Mouse (Mus musculus): ENCODE measurements at regions not wholly inside any gene's neighbourhood (a gene's known extent, or its start where the extent isn't known, plus 50 kb on each side); places are given as distances from the start of the nearest gene placed in this dataset.
"Not testable (repeated sequence)": the region's sequence is repeated elsewhere in the genome, so short reads cannot be mapped to it uniquely, and the experiment has no call there.

DNA sequence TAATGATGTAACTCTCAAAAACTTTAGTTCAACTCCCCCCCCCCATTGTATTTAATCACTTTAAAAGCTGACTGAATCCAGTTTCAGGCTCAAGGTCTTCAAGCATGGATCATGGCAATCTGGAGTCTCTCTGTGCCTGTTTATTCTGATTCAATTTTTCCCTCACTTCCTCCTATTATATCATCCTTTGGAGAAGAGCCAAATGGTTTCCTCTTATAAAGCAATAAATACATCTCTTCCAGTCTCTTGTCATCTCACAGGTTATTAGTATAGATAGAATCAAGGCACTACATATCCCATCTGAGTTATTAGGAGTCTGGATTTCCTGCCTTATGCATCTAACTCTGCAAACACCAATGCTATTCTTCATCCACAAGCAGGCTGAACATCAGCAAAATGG, 530.2 kb upstream of the Pdcd1 start:
- intact Hi-C loops (cut with DNase I): no loop called here

DNA sequence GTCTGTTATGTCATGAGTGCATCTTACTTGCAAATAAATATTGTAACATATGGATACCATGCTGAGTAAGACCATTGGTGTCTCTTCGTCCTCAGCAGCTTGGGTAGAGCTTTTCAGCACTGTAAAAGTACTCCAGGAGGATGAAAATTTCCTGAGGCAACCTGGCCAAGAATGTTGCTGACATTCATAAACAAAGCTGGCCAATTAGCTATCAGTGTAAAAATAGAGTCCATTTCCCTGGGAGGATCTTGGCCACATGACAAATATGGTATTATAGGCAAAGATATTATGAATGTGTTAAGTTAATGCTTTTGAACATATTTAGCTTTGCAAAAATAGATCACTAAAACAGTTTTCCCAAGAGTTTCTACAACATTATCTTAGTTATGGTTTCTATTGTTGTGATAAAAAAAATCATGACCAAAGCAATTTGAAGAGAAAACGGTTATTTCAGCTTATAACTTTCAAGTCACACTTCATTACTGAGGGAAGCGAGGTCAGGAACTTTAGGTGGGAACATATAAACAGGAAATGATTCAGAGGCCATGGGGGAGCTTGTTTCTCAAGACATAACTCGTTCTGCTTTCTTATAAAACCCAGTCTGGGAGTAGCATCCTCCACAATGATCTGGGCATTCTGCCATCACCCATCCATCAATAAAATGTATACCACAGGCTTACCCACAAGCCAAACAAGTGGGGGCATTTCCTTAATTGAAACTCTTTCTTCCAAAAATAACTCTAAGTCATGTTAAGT, 529.5 kb upstream of the Pdcd1 start:
- intact Hi-C loops (cut with DNase I): no loop called here
- DNase-seq: no peak

More for the DNA sequence above, 530.2 kb upstream of the Pdcd1 start:
- DNase-seq: no peak

- intact Hi-C loops (cut with DNase I): no loop called here
- no peak for DNase-seq
These were observed 480.6 kb upstream of the Pdcd1 start for GRCm38 (mm10) chr1:94532773-94533541.

DNA sequence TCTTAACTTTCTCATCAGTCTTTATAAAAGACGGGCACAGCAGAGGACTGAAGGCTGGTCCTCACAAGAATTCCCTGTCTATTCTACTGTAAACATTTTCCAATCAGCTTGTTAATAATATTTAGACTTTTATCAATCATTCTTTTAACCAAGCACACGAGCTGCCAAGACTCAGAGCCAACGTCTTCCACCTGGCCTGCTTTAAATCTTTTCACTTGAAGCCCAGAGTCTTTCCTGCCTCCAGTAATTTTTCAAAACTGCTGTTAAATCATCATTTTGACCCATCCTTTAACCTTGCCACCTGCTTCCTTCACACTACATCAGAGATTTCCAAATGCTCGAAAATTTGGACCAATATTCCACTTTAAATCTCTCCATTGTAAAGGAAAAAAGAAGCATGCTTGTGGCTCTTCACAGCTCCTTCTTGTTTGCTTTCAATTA, 451.7 kb upstream of the Pdcd1 start:
- intact Hi-C loops (cut with DNase I): no loop called here
- no peak for DNase-seq

GRCm38 (mm10) chr1:94503379-94504079, 451.2 kb upstream of the Pdcd1 start:
- intact Hi-C loops (cut with DNase I): no loop called here
- DNase-seq: peak; percentile 2

DNA sequence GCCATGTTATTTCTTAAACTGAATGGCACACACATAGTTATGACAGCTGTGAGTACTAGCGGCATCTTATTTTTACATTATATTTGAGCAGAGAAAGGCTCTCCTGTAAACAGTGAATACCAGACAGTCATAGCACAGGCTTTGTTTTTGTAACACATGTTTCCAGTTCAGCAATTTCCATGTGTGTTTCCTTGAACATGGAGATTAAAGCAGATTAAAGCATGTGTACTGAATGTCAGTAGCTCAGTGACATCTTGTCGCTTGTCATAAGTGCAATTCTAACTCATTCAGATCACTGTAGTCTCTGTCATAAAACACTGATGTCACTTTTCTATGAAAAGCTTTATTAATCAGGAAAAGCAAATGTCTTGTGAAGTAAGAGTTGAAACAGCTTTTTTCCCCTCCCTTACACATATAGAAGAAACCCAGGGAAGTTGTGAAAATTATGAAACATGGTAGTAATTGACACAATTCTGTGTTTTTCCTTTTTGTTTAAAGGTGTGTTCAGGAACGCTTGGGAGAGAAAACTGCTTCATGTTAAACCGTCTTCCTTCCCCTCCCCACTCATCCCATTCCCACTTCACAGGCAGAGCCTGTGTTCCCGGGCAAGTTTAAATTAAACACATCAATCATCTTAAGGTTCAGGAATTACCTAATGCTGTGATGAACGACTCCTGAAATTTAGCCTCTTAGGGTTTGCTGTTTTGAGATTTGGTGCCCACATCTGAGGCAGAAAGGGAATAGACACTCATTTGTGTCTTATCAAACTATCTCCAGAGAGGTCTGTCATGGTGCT, 449.9 kb upstream of the Pdcd1 start:
- intact Hi-C loops (cut with DNase I): no loop called here
- DNase-seq: no peak

DNA sequence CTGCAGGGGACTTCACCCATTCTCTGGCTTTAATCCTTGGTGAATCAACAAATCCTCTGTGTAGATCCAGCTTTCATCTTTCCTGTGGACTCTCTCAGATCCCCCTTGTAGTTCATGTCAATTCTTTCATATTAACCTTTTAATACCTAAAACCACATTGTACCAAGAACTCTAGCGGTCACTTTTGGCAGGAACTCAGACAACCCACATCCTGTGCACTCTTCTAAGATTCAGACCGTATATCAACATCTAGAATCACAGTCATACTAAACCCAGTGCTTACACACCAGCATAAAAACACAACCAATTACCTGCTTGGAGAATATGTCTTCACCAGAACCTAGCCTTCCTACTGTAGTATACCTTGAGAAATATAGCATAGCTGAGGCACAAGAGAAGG, 444.6 kb upstream of the Pdcd1 start:
- no peak for DNase-seq
- intact Hi-C loops (cut with DNase I): no loop called here

DNA sequence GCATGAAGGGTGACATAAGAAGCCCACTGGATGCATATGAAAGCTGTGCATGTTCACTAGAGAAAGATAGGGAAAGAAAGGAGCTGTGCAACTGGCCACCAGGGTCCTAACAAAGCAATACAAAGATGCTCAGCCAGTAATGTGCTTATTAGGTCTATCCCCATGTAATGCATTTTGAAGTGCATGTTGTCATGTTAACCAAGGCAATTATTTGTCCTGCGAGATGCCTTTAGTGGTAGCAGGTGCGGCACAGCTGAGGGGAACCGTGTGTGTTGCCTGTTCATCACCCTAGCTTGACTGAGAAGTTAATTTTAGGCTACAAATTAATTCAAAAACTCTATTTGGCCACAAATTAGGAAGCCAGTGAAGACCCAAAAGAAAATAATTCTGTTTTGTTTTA, 444.0 kb upstream of the Pdcd1 start:
- intact Hi-C loops (cut with DNase I): no loop called here

DNA sequence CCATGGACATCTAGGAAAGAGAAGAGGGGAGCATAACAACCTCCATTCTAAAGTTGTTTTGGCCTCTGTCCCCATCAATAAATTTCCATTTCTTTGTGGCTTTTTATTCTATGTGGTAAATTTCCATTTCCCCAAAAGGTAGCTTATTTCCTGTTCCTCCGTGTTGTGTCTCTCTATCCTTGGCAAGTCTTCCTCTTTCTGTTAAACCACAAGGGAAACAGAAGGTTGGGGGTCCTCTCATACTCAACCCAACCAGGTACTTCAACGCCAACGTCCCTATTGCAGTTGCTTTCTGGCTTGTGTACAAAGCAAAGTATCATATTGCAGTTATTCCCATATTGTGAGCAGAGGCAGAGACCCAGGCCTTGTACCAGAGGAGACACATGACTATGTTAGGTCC, 434.7 kb upstream of the Pdcd1 start:
- intact Hi-C loops (cut with DNase I): no loop called here
- DNase-seq: no peak

More for the DNA sequence above, 444.0 kb upstream of the Pdcd1 start:
- DNase-seq: no peak

DNA sequence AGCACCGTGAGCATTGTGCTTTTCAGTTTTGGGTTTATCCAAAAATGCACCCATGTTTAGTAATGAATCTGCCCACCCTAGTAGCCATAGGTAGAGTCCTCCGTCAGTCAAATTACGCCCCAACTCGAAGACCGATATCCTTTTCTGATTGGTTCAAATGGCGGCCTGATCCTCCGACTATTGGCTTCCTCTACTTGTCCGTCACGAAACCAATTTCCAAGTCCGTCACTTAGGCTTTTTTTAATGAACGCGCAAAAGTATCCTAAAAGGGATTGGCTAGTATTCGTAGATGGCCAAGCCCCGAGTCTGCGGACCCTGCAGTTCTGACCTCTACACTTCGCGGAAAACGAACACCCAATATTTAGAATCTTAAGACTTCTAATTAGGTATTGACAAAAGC, 417.5 kb upstream of the Pdcd1 start:
- intact Hi-C loops (cut with DNase I): not testable (repeated sequence)
- peak; percentile 7 for DNase-seq

GRCm38 (mm10) chr1:94423731-94424130, 371.4 kb upstream of the Pdcd1 start:
- DNase-seq: no peak

DNA sequence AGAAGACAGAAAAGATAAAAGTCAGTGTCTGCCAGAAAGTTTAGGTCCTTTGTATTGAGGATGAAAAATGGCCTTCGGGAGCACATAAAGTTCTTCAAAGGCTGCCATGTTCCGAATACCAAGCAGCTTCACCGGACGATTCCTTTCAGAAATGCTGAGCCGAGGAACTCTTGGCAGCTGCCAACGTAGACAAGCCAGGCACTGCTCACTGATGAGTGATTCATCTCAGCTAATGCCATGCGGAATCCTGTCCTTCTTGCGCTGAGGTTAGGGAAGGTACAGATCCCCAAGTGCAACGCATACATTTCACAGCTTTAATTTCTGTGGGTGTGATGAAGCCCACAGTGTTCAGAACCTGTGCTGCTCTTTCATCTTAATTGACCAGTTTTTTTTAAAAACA, 360.7 kb upstream of the Pdcd1 start:
- intact Hi-C loops (cut with DNase I): no loop called here
- peak; percentile 13 for DNase-seq

More at GRCm38 (mm10) chr1:94423731-94424130, 371.4 kb upstream of the Pdcd1 start:
- intact Hi-C loops (cut with DNase I): no loop called here

- no peak for DNase-seq
These were observed 314.3 kb upstream of the Pdcd1 start for GRCm38 (mm10) chr1:94366606-94367005.

GRCm38 (mm10) chr1:94356996-94357395, 304.6 kb upstream of the Pdcd1 start:
- no peak for DNase-seq
- intact Hi-C loops (cut with DNase I): no loop called here

More at GRCm38 (mm10) chr1:94366606-94367005, 314.3 kb upstream of the Pdcd1 start:
- intact Hi-C loops (cut with DNase I): no loop called here

DNA sequence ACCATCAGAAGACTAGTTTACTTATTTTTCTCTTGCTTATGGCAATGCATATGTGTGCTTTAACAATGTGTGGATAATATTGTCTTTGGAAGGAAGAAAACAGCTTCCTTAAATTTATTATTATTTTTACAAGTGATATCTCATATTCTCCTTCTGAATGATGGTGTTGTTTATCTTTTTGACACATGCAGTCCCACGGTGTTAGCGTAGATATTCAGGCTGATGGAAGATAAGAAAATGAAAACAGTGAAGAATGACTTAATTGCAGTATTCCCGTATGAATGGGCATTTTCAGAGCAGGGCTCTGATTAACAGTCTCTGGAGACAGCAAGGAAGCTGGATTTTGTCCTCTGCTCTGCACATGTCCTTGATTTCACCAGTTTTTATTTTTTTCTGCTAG, 303.5 kb upstream of the Pdcd1 start:
- intact Hi-C loops (cut with DNase I): no loop called here
- DNase-seq: no peak

DNA sequence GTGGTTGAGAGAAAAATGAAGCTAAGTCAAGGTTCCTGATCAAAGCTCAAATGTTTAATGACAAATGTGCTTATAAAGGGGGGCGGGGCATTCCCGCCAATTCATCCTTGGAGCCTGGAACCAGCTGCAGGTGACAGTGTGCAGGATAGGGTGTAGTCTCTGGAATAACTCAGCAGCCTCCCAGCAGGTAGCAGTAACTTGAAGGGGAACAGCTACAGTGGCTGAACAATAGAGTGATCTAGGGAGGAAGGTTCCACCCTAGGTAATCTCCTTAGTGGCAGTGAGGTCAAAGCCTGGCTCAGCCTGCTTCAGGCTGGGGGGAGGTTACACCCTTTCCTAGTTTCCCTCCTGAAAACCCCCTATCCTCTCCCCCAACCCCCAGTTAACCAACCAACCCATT, 290.2 kb upstream of the Pdcd1 start:
- DNase-seq: no peak

DNA sequence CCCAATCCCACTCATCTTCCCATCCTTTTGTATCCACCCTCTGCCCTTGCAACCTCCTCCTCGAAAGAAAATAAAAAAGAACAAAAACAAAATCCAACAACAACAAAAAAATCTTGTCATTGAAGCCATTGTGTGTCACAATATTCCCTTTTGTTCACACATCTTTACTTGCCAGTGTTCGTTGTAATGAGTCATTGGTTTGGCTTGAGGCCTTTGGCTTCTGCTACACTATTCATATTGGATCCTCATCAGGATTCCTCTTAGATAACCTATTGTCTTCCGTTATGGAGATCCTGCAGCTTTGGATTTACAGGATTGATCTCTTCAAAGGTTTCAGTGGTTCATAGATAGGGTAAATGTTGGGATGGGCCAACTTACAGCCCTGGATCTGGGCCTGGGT, 288.9 kb upstream of the Pdcd1 start:
- intact Hi-C loops (cut with DNase I): no loop called here
- no peak for DNase-seq

More for the DNA sequence above, 290.2 kb upstream of the Pdcd1 start:
- intact Hi-C loops (cut with DNase I): no loop called here

- intact Hi-C loops (cut with DNase I): no loop called here
- DNase-seq: no peak
These were observed 265.7 kb upstream of the Pdcd1 start for GRCm38 (mm10) chr1:94318029-94318428.

DNA sequence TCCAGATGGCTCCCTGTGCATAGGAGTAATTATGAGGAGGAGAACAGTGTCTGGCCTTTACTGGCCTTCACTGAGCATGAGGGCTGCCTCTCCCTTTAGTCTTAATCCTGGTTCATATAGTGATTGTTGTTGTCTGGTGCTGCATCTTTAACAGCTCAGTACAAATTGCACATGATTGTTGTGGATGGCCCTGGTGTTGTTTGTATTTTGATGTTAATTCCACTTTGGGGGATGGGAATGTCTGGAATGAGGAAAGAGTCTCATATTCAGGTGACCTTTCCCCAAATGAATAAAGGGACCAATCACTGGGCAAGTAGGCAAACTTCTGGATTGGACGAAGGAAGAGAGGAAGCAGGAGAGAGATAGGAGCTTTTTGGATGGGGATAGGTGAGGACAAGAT, 246.0 kb upstream of the Pdcd1 start:
- intact Hi-C loops (cut with DNase I): no loop called here
- DNase-seq: no peak

GRCm38 (mm10) chr1:94272569-94272968, 220.2 kb upstream of the Pdcd1 start:
- intact Hi-C loops (cut with DNase I): no loop called here
- DNase-seq: no peak

DNA sequence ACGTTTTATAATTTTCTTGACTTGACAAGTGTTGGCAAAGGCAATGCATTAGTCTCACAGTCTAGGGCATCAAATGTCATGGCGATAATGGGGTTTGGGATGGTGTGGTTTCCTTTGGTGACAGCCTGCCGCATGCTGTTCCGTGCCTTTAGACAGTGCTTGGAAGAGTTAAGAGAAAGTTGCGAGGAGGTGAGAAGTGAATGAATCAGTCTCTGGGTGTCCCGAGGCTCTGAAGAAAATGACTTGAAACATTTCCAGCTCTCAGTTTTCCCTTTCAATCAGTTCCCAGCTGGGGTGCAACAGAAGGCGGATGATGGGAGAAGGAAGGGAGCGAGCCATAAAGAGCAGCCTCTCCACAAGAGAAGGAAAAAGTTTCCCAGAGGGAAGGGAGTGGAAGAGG, 211.0 kb upstream of the Pdcd1 start:
- intact Hi-C loops (cut with DNase I): no loop called here
- no peak for DNase-seq

Measured in left cerebral cortex, postnatal 4 days (tissue).